Mouse (Mus musculus) lung, postnatal 0 days (tissue): ENCODE data around the gene Gata3. TPM values are rescaled to one million over a fixed set of nuclear protein-coding genes. Genes with fewer than 3 reads are reported as not detected.

Experiments used
- ATAC-seq: fragments of 200-750 bp; cut with Nextera tagmentation; 2 replicates; pipeline ENCODE4 v1.8.0; 2017; ENCODE audit warnings: moderate library complexity
- DNase-seq: peaks from one replicate; pipeline ENCODE4 v3.0.0-alpha.2; 2016; ENCODE audit warnings: low spot score
- H3K27ac ChIP-seq: fragments of 300-500 bp; sonication (generic); 2 replicates; pipeline ENCODE4 v1.5.1; 2014; ENCODE audit warnings: antibody characterized with exemption, mild to moderate bottlenecking, low read length, mixed read lengths
- H3K27me3 ChIP-seq: fragments of 300-500 bp; sonication (generic); replicated peaks from 2 replicates; pipeline ENCODE4 v1.6.1; 2014; ENCODE audit warnings: low read length, mixed read lengths; ENCODE audit not compliant: insufficient read depth
- H3K36me3 ChIP-seq: fragments of 300-500 bp; sonication (generic); 2 replicates; pipeline ENCODE4 v1.6.1; 2014; ENCODE audit warnings: low read length, mixed read lengths; ENCODE audit not compliant: insufficient read depth
- H3K4me1 ChIP-seq: fragments of 300-500 bp; sonication (generic); 2 replicates; pipeline ENCODE4 v1.6.1; 2014; ENCODE audit warnings: antibody characterized with exemption, low read depth, low read length, mixed read lengths; ENCODE audit not compliant: insufficient read depth
- H3K4me2 ChIP-seq: fragments of 300-500 bp; sonication (generic); replicated peaks from 2 replicates; pipeline ENCODE4 v1.6.1; 2014; ENCODE audit warnings: low read depth, mild to moderate bottlenecking, low read length, moderate library complexity, mixed read lengths
- H3K4me3 ChIP-seq: fragments of 300-500 bp; sonication (generic); 2 replicates; pipeline ENCODE4 v1.5.1; 2014; ENCODE audit warnings: low read depth, low read length
- H3K9ac ChIP-seq: fragments of 300-500 bp; sonication (generic); replicated peaks from 2 replicates; pipeline ENCODE4 v1.6.1; 2014; ENCODE audit warnings: low read depth, mild to moderate bottlenecking
- H3K9me3 ChIP-seq: fragments of 300-500 bp; sonication (generic); 2 replicates; pipeline ENCODE4 v1.6.1; 2016; ENCODE audit warnings: low read length, mixed read lengths
- CTCF ChIP-seq: IDR thresholded peaks from 2 replicates; pipeline ENCODE4 v1.5.1; 2016; ENCODE audit warnings: antibody characterized with exemption, mild to moderate bottlenecking
- EP300 ChIP-seq: IDR thresholded peaks from 2 replicates; pipeline ENCODE4 v1.6.1; 2016; ENCODE audit warnings: antibody characterized with exemption, mild to moderate bottlenecking, control low read depth
- WGBS: fragments of 180-500 bp; shearing (Covaris S2); extraction: QIAGEN DNeasy Blood & Tissue Kit; methylation state at CpG from one replicate; pipeline ENCODE4 v1.1.7; 2014; 5-methylcytosine and 5-hydroxymethylcytosine counted together
- polyA plus RNA-seq: library from polyadenylated mRNA; unstranded; fragments of >200 nt; fragmentation: Nextera tagmentation; extraction: Ambion mirVana; gene quantifications from 2 replicates; pipeline ENCODE4 v1.2.1, GENCODE M21; 2015

Gata3 gene
- polyA plus RNA-seq, 1 experiment from 2014 or later: 2.7 TPM

DNA sequence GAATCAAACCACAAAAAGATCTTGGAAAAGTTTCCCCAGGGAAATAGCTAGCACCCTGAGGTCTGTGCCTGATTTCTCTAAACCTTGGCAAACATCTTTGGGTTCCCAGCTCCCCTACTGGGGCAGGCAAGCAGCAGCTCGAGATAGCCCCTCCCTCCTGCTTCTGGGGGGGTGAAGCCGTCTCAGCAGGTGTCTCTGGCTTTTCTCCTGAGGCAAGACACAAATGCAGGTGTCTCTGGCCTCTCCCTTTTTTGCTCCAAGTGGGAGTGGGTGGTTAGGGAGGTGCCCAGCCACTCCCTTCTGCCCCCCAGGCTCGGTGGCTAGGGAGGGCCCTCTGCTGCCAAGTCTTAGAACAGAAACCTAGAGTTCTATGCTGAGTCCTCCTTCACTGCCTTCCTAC lies 62.2 kb downstream of the Gata3 start:
- Histone ChIP-seq H3K27ac (no peak overlapping the region), H3K27me3 (no peaks in the 10 kb centered on the region), H3K4me1 (no peaks in the 10 kb centered on the region), H3K36me3 (no peaks in the 10 kb centered on the region), H3K9ac (no peak overlapping the region), H3K9me3 (no peaks in the 10 kb centered on the region), H3K4me3 (no peak overlapping the region), H3K4me2 (no peak overlapping the region)
- ATAC-seq: no peak
- TF ChIP-seq CTCF (no peak), EP300 (no peak)
- DNase-seq: no peak
- WGBS: 36% methylated on average over 3 of the region's 3 CpGs

DNA sequence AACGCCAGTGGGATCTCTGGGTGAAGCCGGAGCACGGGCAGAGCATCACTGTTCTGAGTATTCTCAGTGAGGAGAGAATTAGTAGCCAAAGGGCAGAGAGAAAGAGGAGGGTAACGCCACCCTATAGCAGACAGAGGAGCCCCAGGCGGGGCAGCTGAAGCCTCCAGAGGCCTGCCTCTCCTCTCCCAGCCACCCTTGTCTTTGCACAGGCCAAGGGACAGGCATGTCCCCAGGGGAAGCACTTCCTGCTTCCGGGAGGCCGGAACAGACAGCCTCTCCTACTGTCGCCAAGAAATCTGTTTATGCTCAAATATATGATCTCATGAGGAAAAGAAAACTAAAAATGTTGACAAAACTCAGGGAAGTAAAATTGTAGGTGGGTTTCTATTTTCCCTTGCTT lies 69.2 kb downstream of the Gata3 start:
- Histone ChIP-seq H3K36me3 (no peaks in the 10 kb centered on the region), H3K9me3 (no peaks in the 10 kb centered on the region), H3K27me3 (no peaks in the 10 kb centered on the region), H3K4me1 (no peaks in the 10 kb centered on the region), H3K27ac (no peak overlapping the region), H3K4me2 (no peak overlapping the region), H3K9ac (no peak overlapping the region), H3K4me3 (no peak overlapping the region)
- 74% methylated on average over 8 of the region's 8 CpGs for WGBS
- DNase-seq (no peak), ATAC-seq (no peak)
- TF ChIP-seq CTCF: no peak
- TF ChIP-seq EP300: no peak

DNA sequence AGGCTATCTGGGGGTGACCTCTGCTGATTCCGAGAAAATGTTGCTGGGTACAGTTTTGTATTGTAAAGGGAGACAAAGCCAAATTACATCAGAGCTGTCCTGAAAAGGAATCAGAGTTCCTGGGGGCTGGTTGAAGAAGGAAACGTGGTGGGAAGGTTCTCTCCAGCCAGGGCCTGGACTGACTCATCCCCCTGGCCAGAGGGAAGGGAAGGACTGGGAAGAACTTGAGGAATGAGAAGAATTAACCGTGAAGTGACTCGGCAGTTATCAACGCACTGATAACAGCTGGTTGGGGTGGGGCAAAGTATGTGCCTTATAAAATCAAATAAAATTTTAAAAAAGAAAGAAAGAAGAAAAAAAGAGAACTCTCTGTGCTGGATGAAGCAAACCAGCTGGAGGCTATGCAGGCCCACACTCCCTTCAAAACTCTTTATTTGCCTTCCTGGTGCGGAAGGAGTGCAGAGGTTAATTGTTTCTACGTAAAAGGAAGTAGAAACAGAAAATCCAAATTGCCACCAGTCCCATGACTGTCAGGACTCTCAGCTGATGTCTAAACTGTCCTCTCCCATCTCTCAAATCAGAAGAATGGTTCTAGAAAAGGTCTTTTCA lies 71.6 kb downstream of the Gata3 start:
- no peak overlapping the region for H3K9ac ChIP-seq
- TF ChIP-seq EP300: no peak
- H3K27me3 ChIP-seq: no peaks in the 10 kb centered on the region
- H3K9me3 ChIP-seq: no peaks in the 10 kb centered on the region
- H3K4me1 ChIP-seq: no peaks in the 10 kb centered on the region
- H3K4me2 ChIP-seq: no peak overlapping the region
- no peak for ATAC-seq
- DNase-seq: peak; percentile 15
- no peak overlapping the region for H3K27ac ChIP-seq
- WGBS: 39% methylated on average over 7 of the region's 7 CpGs
- H3K4me3 ChIP-seq: no peak overlapping the region
- no peaks in the 10 kb centered on the region for H3K36me3 ChIP-seq

Other genes with a start within 250 kb of the Gata3 start
- gene 4930412O13Rik, start 8.8 kb downstream of the Gata3 start, polyA plus RNA-seq: not detected in 2 replicates
- not detected in 2 replicates for gene 9230102O04Rik, start 494 bp downstream of the Gata3 start, polyA plus RNA-seq
- 7.5 and 8.4 TPM in 2 replicates for gene Taf3, start 158.6 kb upstream of the Gata3 start, polyA plus RNA-seq
- 352 TPM in 2 replicates for gene Atp5c1, start 190.5 kb upstream of the Gata3 start, polyA plus RNA-seq
- gene Kin, start 190.6 kb upstream of the Gata3 start, polyA plus RNA-seq: 21.2 and 24.0 TPM in 2 replicates
- gene Itih2, start 241.4 kb upstream of the Gata3 start, polyA plus RNA-seq: 1.6 and 1.7 TPM in 2 replicates